10 mouse cellular contexts compared by ENCODE assay signal in the genomic region with DNA sequence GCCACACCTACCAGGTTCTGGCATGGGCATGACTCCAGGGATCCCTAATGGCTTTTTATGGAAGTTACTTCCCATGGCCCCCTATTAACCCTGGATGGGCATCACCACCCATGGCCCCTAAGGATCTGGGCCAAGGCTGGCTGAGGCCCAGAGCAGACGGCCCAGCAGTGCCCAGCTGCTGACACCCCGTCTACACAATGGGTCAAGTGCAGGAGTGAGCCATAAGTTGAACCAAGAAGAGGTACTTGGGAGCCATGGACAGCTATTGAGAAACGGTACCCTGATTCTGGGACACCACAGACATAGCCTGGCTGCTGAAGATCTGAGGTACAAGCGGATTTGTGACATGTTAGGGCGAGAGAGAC. TPM values are rescaled to one million over a fixed set of nuclear protein-coding genes. Genes with fewer than 3 reads are reported as not detected.
DNase-seq lines count a peak whose midpoint lies in the region; ATAC-seq and TF ChIP-seq lines count a peak whose summit lies in the region.
"Had no signal": no experiment of that assay in that cellular context is flagged by ENCODE, and none has a peak within 500 bp of the region (broad histone marks: within the 10 kb centered on the region; RNA-seq: fewer than 3 reads in every experiment).

No protein-coding gene starts in this region.

- no peak overlapping the region for H3K9ac ChIP-seq in heart, postnatal 0 days (replicated peaks; ENCODE audit: low read depth, low read length)
- no peak overlapping the region for H3K9ac ChIP-seq in midbrain, embryonic 11.5 days (ENCODE audit: low read length)
- H3K9ac ChIP-seq in midbrain, embryonic 13.5 days (replicated peaks): no peak overlapping the region
- H3K9ac ChIP-seq in intestine, embryonic 15.5 days: no peak overlapping the region
- peak overlapping the region; percentile 44 for H3K9ac ChIP-seq in stomach, embryonic 16.5 days (ENCODE audit: low read length)

- H3K9me3 ChIP-seq in heart, postnatal 0 days (replicated peaks; ENCODE audit: control insufficient read depth, low read length): no peaks in the 10 kb centered on the region
- H3K9me3 ChIP-seq in midbrain, embryonic 11.5 days (ENCODE audit: control insufficient read depth, low read length): no peaks in the 10 kb centered on the region
- H3K9me3 ChIP-seq in midbrain, embryonic 13.5 days: no peaks in the 10 kb centered on the region
- H3K9me3 ChIP-seq in intestine, embryonic 15.5 days: no peaks in the 10 kb centered on the region
- H3K9me3 ChIP-seq in stomach, embryonic 16.5 days (replicated peaks; ENCODE audit: control insufficient read depth, low read length): no peaks in the 10 kb centered on the region

- no peak for DNase-seq in heart, postnatal 0 days (ENCODE audit: low spot score)
- no peak for DNase-seq in heart, postnatal 36 days
- no peak for DNase-seq in midbrain, embryonic 11.5 days (ENCODE audit: low spot score, missing footprints)
- DNase-seq in left cerebral cortex, postnatal 36 days (ENCODE audit: low spot score in 2 of 2): no peak

- H3K27ac ChIP-seq in heart, postnatal 0 days (ENCODE audit: low read depth): peak overlapping the region; percentile 46
- 0 out of 2 replicates have a peak overlapping the region, but pooled peaks have one; percentile 30 for H3K27ac ChIP-seq in midbrain, embryonic 11.5 days (ENCODE audit: low read depth, low read length)
- no peak overlapping the region for H3K27ac ChIP-seq in midbrain, embryonic 13.5 days
- peak overlapping the region; percentile 58 for H3K27ac ChIP-seq in intestine, embryonic 15.5 days
- H3K27ac ChIP-seq in stomach, embryonic 16.5 days (ENCODE audit: low read length): peak overlapping the region; percentile 78

- H3K4me2 ChIP-seq in heart, postnatal 0 days (ENCODE audit: low read depth, low read length): no peak overlapping the region
- H3K4me2 ChIP-seq in midbrain, embryonic 11.5 days: no peak overlapping the region
- H3K4me2 ChIP-seq in midbrain, embryonic 13.5 days (replicated peaks): no peak overlapping the region
- H3K4me2 ChIP-seq in intestine, embryonic 15.5 days (replicated peaks): no peak overlapping the region
- no peak overlapping the region for H3K4me2 ChIP-seq in stomach, embryonic 16.5 days (ENCODE audit: low read depth, low read length)

- TF ChIP-seq EP300 in heart, postnatal 0 days (IDR thresholded peaks at IDR 0.05; ENCODE audit: low read depth): no peak

- no peak for TF ChIP-seq CTCF in heart, postnatal 0 days (IDR thresholded peaks at IDR 0.05; ENCODE audit: low read depth)

- ATAC-seq in heart, postnatal 0 days (ENCODE audit: insufficient read depth, low read depth): no peak
- no peak for ATAC-seq in midbrain, embryonic 11.5 days (ENCODE audit: low FRiP score)
- ATAC-seq in midbrain, embryonic 13.5 days: no peak
- ATAC-seq in intestine, embryonic 15.5 days: no peak
- 0 out of 2 replicates have a peak, but pooled peaks have one; percentile 14 for ATAC-seq in stomach, embryonic 16.5 days (ENCODE audit: insufficient read depth, low FRiP score)
- no peak for ATAC-seq in megakaryocyte progenitor cell, adult 5-6 weeks (replicated peaks; ENCODE audit: poor library complexity)

- no peaks in the 10 kb centered on the region for H3K27me3 ChIP-seq in heart, postnatal 0 days (ENCODE audit: control insufficient read depth, insufficient read depth, low read length)
- peaks cover 3% of the 10 kb centered on the region for H3K27me3 ChIP-seq in midbrain, embryonic 11.5 days (ENCODE audit: control insufficient read depth, insufficient read depth, low read length)
- peaks cover 13% of the 10 kb centered on the region for H3K27me3 ChIP-seq in midbrain, embryonic 13.5 days
- no peaks in the 10 kb centered on the region for H3K27me3 ChIP-seq in intestine, embryonic 15.5 days (replicated peaks)
- H3K27me3 ChIP-seq in stomach, embryonic 16.5 days (ENCODE audit: control insufficient read depth, insufficient read depth, low read length): no peaks in the 10 kb centered on the region; the same call in 1 of the 2 replicates

- 69% methylated on average over 5 of the region's 5 CpGs for WGBS in heart, postnatal 0 days
- WGBS in midbrain, embryonic 11.5 days: 82% methylated on average over 5 of the region's 5 CpGs
- 81% methylated on average over 5 of the region's 5 CpGs for WGBS in midbrain, embryonic 13.5 days
- WGBS in intestine, embryonic 15.5 days: 77% methylated on average over 5 of the region's 5 CpGs
- 59% methylated on average over 5 of the region's 5 CpGs for WGBS in stomach, embryonic 16.5 days

- H3K36me3 ChIP-seq in heart, postnatal 0 days (replicated peaks; ENCODE audit: control insufficient read depth, insufficient read depth, low read length): no peaks in the 10 kb centered on the region
- no peaks in the 10 kb centered on the region for H3K36me3 ChIP-seq in midbrain, embryonic 11.5 days (ENCODE audit: control insufficient read depth, insufficient read depth, low read length)
- no peaks in the 10 kb centered on the region for H3K36me3 ChIP-seq in midbrain, embryonic 13.5 days
- no peaks in the 10 kb centered on the region for H3K36me3 ChIP-seq in intestine, embryonic 15.5 days
- H3K36me3 ChIP-seq in stomach, embryonic 16.5 days (ENCODE audit: control insufficient read depth, insufficient read depth, low read length): no peaks in the 10 kb centered on the region

- H3K4me1 ChIP-seq in heart, postnatal 0 days (ENCODE audit: control insufficient read depth, insufficient read depth): peaks cover 12% of the 10 kb centered on the region
- H3K4me1 ChIP-seq in midbrain, embryonic 11.5 days (ENCODE audit: control insufficient read depth, insufficient read depth, low read length): no peaks in the 10 kb centered on the region; the same call in none of the 2 replicates
- H3K4me1 ChIP-seq in midbrain, embryonic 13.5 days (replicated peaks): peaks cover 13% of the 10 kb centered on the region; the same call in 1 of the 2 replicates
- H3K4me1 ChIP-seq in intestine, embryonic 15.5 days (replicated peaks): peaks cover 14% of the 10 kb centered on the region; the same call in 1 of the 2 replicates
- H3K4me1 ChIP-seq in stomach, embryonic 16.5 days (ENCODE audit: control insufficient read depth, insufficient read depth, low read length): peaks cover 22% of the 10 kb centered on the region

- intact Hi-C loops in heart, postnatal 36 days (cut with DNase I): no loop called here
- intact Hi-C loops in left cerebral cortex, postnatal 36 days (cut with DNase I): no loop called here

- H3K4me3 ChIP-seq in heart, postnatal 0 days (ENCODE audit: low read depth, low read length): no peak overlapping the region
- no peak overlapping the region for H3K4me3 ChIP-seq in midbrain, embryonic 11.5 days (ENCODE audit: low read depth, low read length)
- no peak overlapping the region for H3K4me3 ChIP-seq in midbrain, embryonic 13.5 days (replicated peaks)
- no peak overlapping the region for H3K4me3 ChIP-seq in intestine, embryonic 15.5 days (replicated peaks)
- no peak overlapping the region for H3K4me3 ChIP-seq in stomach, embryonic 16.5 days (replicated peaks; ENCODE audit: low read length)

RNA-seq across cellular contexts. Expression of gene Wdr86, which starts 6.3 kb away (rescaled TPM):
- total RNA-seq in heart, postnatal 0 days (2014; rRNA removed; ENCODE audit: low replicate concordance): 3.4 and 5.1 TPM in 2 replicates
- 2.7 and 2.8 TPM in 2 replicates for polyA plus RNA-seq in heart, postnatal 0 days (2015; fragmentation: Nextera tagmentation; extraction: Ambion mirVana)
- total RNA-seq in heart, postnatal 36 days (2021): under 1 TPM; 0.49 to 0.53 TPM
- polyA plus RNA-seq in midbrain, embryonic 11.5 days (2014; fragmentation: Nextera tagmentation; extraction: Ambion mirVana): 8.7 and 10.3 TPM in 2 replicates
- polyA plus RNA-seq in midbrain, embryonic 13.5 days (2015; fragmentation: Nextera tagmentation; extraction: Ambion mirVana): 3.8 and 4.9 TPM in 2 replicates
- polyA plus RNA-seq in intestine, embryonic 15.5 days (2015; fragmentation: Nextera tagmentation; extraction: Ambion mirVana): 10.6 and 11.6 TPM in 2 replicates
- polyA plus RNA-seq in stomach, embryonic 16.5 days (2015; fragmentation: Nextera tagmentation; extraction: Ambion mirVana): 8.1 TPM in 2 replicates
- total RNA-seq in left cerebral cortex, postnatal 36 days (2021): under 1 TPM; 0.42 to 0.93 TPM
- 0.07 and 0.64 TPM in 2 replicates for total RNA-seq in megakaryocyte progenitor cell, adult 5-6 weeks (2015)
- total RNA-seq in megakaryocyte progenitor cell, adult 5-6 weeks (2017): 0.95 TPM in 1 of 2 replicates, not detected in the other

RNA-seq across cellular contexts. Expression of gene Crygn, which starts 33.6 kb away (rescaled TPM):
- not detected in 2 replicates for total RNA-seq in heart, postnatal 0 days (2014; rRNA removed; ENCODE audit: low replicate concordance)
- 3.5 and 3.9 TPM in 2 replicates for polyA plus RNA-seq in heart, postnatal 0 days (2015; fragmentation: Nextera tagmentation; extraction: Ambion mirVana)
- total RNA-seq in heart, postnatal 36 days (2021): not detected
- 0.68 and 1.2 TPM in 2 replicates for polyA plus RNA-seq in midbrain, embryonic 11.5 days (2014; fragmentation: Nextera tagmentation; extraction: Ambion mirVana)
- polyA plus RNA-seq in midbrain, embryonic 13.5 days (2015; fragmentation: Nextera tagmentation; extraction: Ambion mirVana): 0.53 TPM in 1 of 2 replicates, not detected in the other
- polyA plus RNA-seq in intestine, embryonic 15.5 days (2015; fragmentation: Nextera tagmentation; extraction: Ambion mirVana): 1.3 and 1.8 TPM in 2 replicates
- 2.7 and 2.9 TPM in 2 replicates for polyA plus RNA-seq in stomach, embryonic 16.5 days (2015; fragmentation: Nextera tagmentation; extraction: Ambion mirVana)
- not detected for total RNA-seq in left cerebral cortex, postnatal 36 days (2021)
- total RNA-seq in megakaryocyte progenitor cell, adult 5-6 weeks (2015): not detected in 2 replicates
- total RNA-seq in megakaryocyte progenitor cell, adult 5-6 weeks (2017): not detected in 2 replicates
- total RNA-seq: left cerebral cortex, adult 18-20 months had no signal
- polyA plus RNA-seq: frontal cortex, adult 2 months had no signal

RNA-seq across cellular contexts. Expression of gene Nub1, which starts 38.9 kb away (rescaled TPM):
- total RNA-seq in heart, postnatal 0 days (2014; rRNA removed; ENCODE audit: low replicate concordance): 20.4 and 25.6 TPM in 2 replicates
- polyA plus RNA-seq in heart, postnatal 0 days (2015; fragmentation: Nextera tagmentation; extraction: Ambion mirVana): 19.5 and 21.3 TPM in 2 replicates
- 10 to 100 TPM; 38.0 to 39.3 TPM for total RNA-seq in heart, postnatal 36 days (2021)
- polyA plus RNA-seq in midbrain, embryonic 11.5 days (2014; fragmentation: Nextera tagmentation; extraction: Ambion mirVana): 36.8 and 38.8 TPM in 2 replicates
- polyA plus RNA-seq in midbrain, embryonic 13.5 days (2015; fragmentation: Nextera tagmentation; extraction: Ambion mirVana): 41.2 and 42.8 TPM in 2 replicates
- 26.8 and 29.0 TPM in 2 replicates for polyA plus RNA-seq in intestine, embryonic 15.5 days (2015; fragmentation: Nextera tagmentation; extraction: Ambion mirVana)
- 31.9 and 32.0 TPM in 2 replicates for polyA plus RNA-seq in stomach, embryonic 16.5 days (2015; fragmentation: Nextera tagmentation; extraction: Ambion mirVana)
- total RNA-seq in left cerebral cortex, postnatal 36 days (2021): 10 to 100 TPM; 73.5 to 77.9 TPM
- 21.6 and 26.5 TPM in 2 replicates for total RNA-seq in megakaryocyte progenitor cell, adult 5-6 weeks (2015)
- 33.2 and 40.2 TPM in 2 replicates for total RNA-seq in megakaryocyte progenitor cell, adult 5-6 weeks (2017)
